In genomic region chr6:6536781-6537466, GRCm38 (mm10) we compare ENCODE assay signal across 12 mouse cellular contexts. TPM values are rescaled to one million over a fixed set of nuclear protein-coding genes. Genes with fewer than 3 reads are reported as not detected.
A peak's percentile ranks its signal among the peaks of the same experiment; 100 is the strongest.
DNase-seq lines count a peak whose midpoint lies in the region; ATAC-seq lines count a peak whose summit lies in the region.
"Had no signal": no experiment of that assay in that cellular context is flagged by ENCODE, and none has a peak within 500 bp of the region (broad histone marks: within the 10 kb centered on the region; RNA-seq: fewer than 3 reads in every experiment).

No protein-coding gene starts in this region.

- no peaks in the 10 kb centered on the region for H3K4me1 ChIP-seq in neural tube, embryonic 11.5 days (ENCODE audit: control insufficient read depth, insufficient read depth, low read length)
- H3K4me1 ChIP-seq in forebrain, embryonic 12.5 days = peaks cover 7% of the 10 kb centered on the region
- no peaks in the 10 kb centered on the region for H3K4me1 ChIP-seq in hindbrain, embryonic 15.5 days (replicated peaks)
- H3K4me1 ChIP-seq: limb, embryonic 15.5 days had no signal

- no peaks in the 10 kb centered on the region for H3K27me3 ChIP-seq in neural tube, embryonic 11.5 days (ENCODE audit: control insufficient read depth, insufficient read depth, low read length)
- H3K27me3 ChIP-seq in forebrain, embryonic 12.5 days = no peaks in the 10 kb centered on the region; the same call in 1 of the 2 replicates
- H3K27me3 ChIP-seq in hindbrain, embryonic 15.5 days = peaks cover 17% of the 10 kb centered on the region; the same call in 1 of the 2 replicates
- H3K27me3 ChIP-seq: limb, embryonic 15.5 days had no signal

- H3K9ac ChIP-seq in neural tube, embryonic 11.5 days (ENCODE audit: low read length) = no peak overlapping the region
- no peak overlapping the region for H3K9ac ChIP-seq in forebrain, embryonic 12.5 days
- H3K9ac ChIP-seq in hindbrain, embryonic 15.5 days = no peak overlapping the region
- H3K9ac ChIP-seq: limb, embryonic 15.5 days had no signal

- H3K36me3 ChIP-seq in neural tube, embryonic 11.5 days (ENCODE audit: control insufficient read depth, insufficient read depth, low read length) = no peaks in the 10 kb centered on the region
- H3K36me3 ChIP-seq in forebrain, embryonic 12.5 days (replicated peaks) = no peaks in the 10 kb centered on the region
- H3K36me3 ChIP-seq in hindbrain, embryonic 15.5 days = no peaks in the 10 kb centered on the region
- H3K36me3 ChIP-seq: G1E; limb, embryonic 15.5 days had no signal

- H3K4me2 ChIP-seq in neural tube, embryonic 11.5 days (ENCODE audit: low read depth) = no peak overlapping the region
- H3K4me2 ChIP-seq in forebrain, embryonic 12.5 days = no peak overlapping the region
- no peak overlapping the region for H3K4me2 ChIP-seq in hindbrain, embryonic 15.5 days
- H3K4me2 ChIP-seq: limb, embryonic 15.5 days had no signal

- no peaks in the 10 kb centered on the region for H3K9me3 ChIP-seq in neural tube, embryonic 11.5 days (ENCODE audit: control insufficient read depth, low read length)
- no peaks in the 10 kb centered on the region for H3K9me3 ChIP-seq in forebrain, embryonic 12.5 days
- no peaks in the 10 kb centered on the region for H3K9me3 ChIP-seq in hindbrain, embryonic 15.5 days
- H3K9me3 ChIP-seq: G1E; limb, embryonic 15.5 days had no signal

- no peak overlapping the region for H3K27ac ChIP-seq in neural tube, embryonic 11.5 days (ENCODE audit: low read depth, low read length)
- H3K27ac ChIP-seq in forebrain, embryonic 12.5 days = no peak overlapping the region
- no peak overlapping the region for H3K27ac ChIP-seq in hindbrain, embryonic 15.5 days (replicated peaks)
- H3K27ac ChIP-seq: limb, embryonic 15.5 days had no signal

- 38% methylated on average over 5 of the region's 5 CpGs for WGBS in neural tube, embryonic 11.5 days
- 15% methylated on average over 5 of the region's 5 CpGs for WGBS in forebrain, embryonic 12.5 days
- WGBS in hindbrain, embryonic 15.5 days = 26% methylated on average over 5 of the region's 5 CpGs

- peak; percentile 40 for DNase-seq in neural tube, embryonic 11.5 days (ENCODE audit: low spot score)
- DNase-seq in neural tube, embryonic 10.5 days (ENCODE audit: extremely low spot score, low spot score) = no peak
- DNase-seq in kidney, postnatal 14 days = no peak
- DNase-seq in lung, postnatal 25 days (ENCODE audit: low spot score) = no peak
- no peak for DNase-seq in urinary bladder, adult 18-20 months (ENCODE audit: low spot score in 2 of 2)
- DNase-seq: adrenal gland, postnatal 25 days; kidney, adult 2 months; lung, adult 2 months had no signal

- H3K4me3 ChIP-seq in neural tube, embryonic 11.5 days (ENCODE audit: low read depth, low read length) = no peak overlapping the region
- no peak overlapping the region for H3K4me3 ChIP-seq in forebrain, embryonic 12.5 days (replicated peaks)
- H3K4me3 ChIP-seq in hindbrain, embryonic 15.5 days = no peak overlapping the region
- H3K4me3 ChIP-seq: limb, embryonic 15.5 days had no signal

- no peak; the same call in 1 of the 2 replicates for ATAC-seq in neural tube, embryonic 11.5 days (ENCODE audit: insufficient read depth, low FRiP score, low TSS enrichment)
- ATAC-seq in forebrain, embryonic 12.5 days (ENCODE audit: low FRiP score) = peak; percentile 84
- ATAC-seq in hindbrain, embryonic 15.5 days (ENCODE audit: low FRiP score, low read depth) = 0 out of 2 replicates have a peak, but pooled peaks have one; percentile 45

RNA-seq across cellular contexts. Expression of gene Sem1, which starts 41.5 kb away (rescaled TPM):
- 225 and 235 TPM in 2 replicates for polyA plus RNA-seq in neural tube, embryonic 11.5 days (2014; fragmentation: Nextera tagmentation; extraction: Ambion mirVana)
- 251 and 256 TPM in 2 replicates for polyA plus RNA-seq in forebrain, embryonic 12.5 days (2016; fragmentation: Nextera tagmentation; extraction: Ambion mirVana)
- polyA plus RNA-seq in hindbrain, embryonic 15.5 days (2015; fragmentation: Nextera tagmentation; extraction: Ambion mirVana) = 138 and 155 TPM in 2 replicates
